Mouse (Mus musculus) stomach, embryonic 15.5 days (tissue): Measurements from ENCODE around the gene Abca8b. TPM values are rescaled to one million over a fixed set of nuclear protein-coding genes. Genes with fewer than 3 reads are reported as not detected.
"Not testable (repeated sequence)": the region's sequence is repeated elsewhere in the genome, so short reads cannot be mapped to it uniquely, and the experiment has no call there.

Source experiments
- ATAC-seq: fragments of 200-750 bp; cut with Nextera tagmentation; 2 replicates; pipeline ENCODE4 v1.8.0; 2017; ENCODE audit warnings: low read depth, moderate number of reproducible peaks, moderate TSS enrichment; ENCODE audit not compliant: insufficient read depth, low FRiP score
- H3K27ac ChIP-seq: fragments of 300-500 bp; sonication (generic); 2 replicates; pipeline ENCODE4 v1.5.1; 2015; ENCODE audit warnings: mild to moderate bottlenecking, inconsistent platforms
- H3K27me3 ChIP-seq: fragments of 300-500 bp; sonication (generic); replicated peaks from 2 replicates; pipeline ENCODE4 v1.6.1; 2015; ENCODE audit warnings: inconsistent platforms
- H3K36me3 ChIP-seq: fragments of 300-500 bp; sonication (generic); 2 replicates; pipeline ENCODE4 v1.6.1; 2015; ENCODE audit warnings: inconsistent platforms
- H3K4me1 ChIP-seq: fragments of 300-500 bp; sonication (generic); 2 replicates; pipeline ENCODE4 v1.6.1; 2015; ENCODE audit warnings: inconsistent platforms
- H3K4me2 ChIP-seq: fragments of 300-500 bp; sonication (generic); 2 replicates; pipeline ENCODE4 v1.6.1; 2015; ENCODE audit warnings: mild to moderate bottlenecking, inconsistent platforms
- H3K4me3 ChIP-seq: fragments of 300-500 bp; sonication (generic); replicated peaks from 2 replicates; pipeline ENCODE4 v1.5.1; 2015; ENCODE audit warnings: inconsistent platforms
- H3K9ac ChIP-seq: fragments of 300-500 bp; sonication (generic); 2 replicates; pipeline ENCODE4 v1.6.1; 2015; ENCODE audit warnings: inconsistent platforms
- H3K9me3 ChIP-seq: fragments of 300-500 bp; sonication (generic); 2 replicates; pipeline ENCODE4 v1.6.1; 2016; ENCODE audit warnings: inconsistent platforms
- WGBS: fragments of 180-500 bp; shearing (Covaris S2); methylation state at CpG from one replicate; pipeline ENCODE4 v1.1.7; 2015; 5-methylcytosine and 5-hydroxymethylcytosine counted together
- polyA plus RNA-seq: library from polyadenylated mRNA; unstranded; fragments of >200 nt; fragmentation: Nextera tagmentation; extraction: Ambion mirVana; gene quantifications from 2 replicates; pipeline ENCODE4 v1.2.1, GENCODE M21; 2015

The Abca8b gene
- 0.81 and 0.99 TPM in 2 replicates for polyA plus RNA-seq

DNA sequence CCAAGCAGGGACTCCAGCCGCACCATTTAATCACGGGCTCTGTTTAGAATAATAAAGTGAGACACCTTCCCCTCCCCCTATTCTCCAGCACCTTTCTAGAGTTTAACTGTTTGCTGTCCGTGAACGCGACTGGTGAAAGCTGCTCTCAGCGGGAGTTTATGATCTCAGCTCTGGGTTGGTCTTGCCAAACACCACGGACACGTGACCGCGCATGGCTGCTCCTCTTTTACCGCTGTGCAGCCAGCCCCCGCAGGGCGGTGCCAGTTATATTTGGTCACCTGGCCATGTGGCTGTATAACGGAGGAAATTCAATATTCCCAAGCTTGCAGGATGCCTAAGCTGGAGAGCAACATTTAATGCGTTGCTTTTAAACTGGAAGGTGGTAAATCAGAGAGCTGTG lies at the start of gene Abca8b:
Gene Abca8b, minus strand, starts transcription at position 222 of the 400 bp plus-strand sequence.
- WGBS: under 1% methylated on average over 15 of the region's 15 CpGs
- Histone ChIP-seq H3K9me3 (no peaks in the 10 kb centered on the region), H3K4me1 (no peaks in the 10 kb centered on the region), H3K27me3 (no peaks in the 10 kb centered on the region), H3K9ac (no peak within 1 kb of the TSS), H3K4me3 (peak within 1 kb of the TSS; percentile 43), H3K36me3 (no peaks in the 10 kb centered on the region), H3K27ac (no peak within 1 kb of the TSS), H3K4me2 (peak within 1 kb of the TSS; percentile 65)
- peak; percentile 91 for ATAC-seq

DNA sequence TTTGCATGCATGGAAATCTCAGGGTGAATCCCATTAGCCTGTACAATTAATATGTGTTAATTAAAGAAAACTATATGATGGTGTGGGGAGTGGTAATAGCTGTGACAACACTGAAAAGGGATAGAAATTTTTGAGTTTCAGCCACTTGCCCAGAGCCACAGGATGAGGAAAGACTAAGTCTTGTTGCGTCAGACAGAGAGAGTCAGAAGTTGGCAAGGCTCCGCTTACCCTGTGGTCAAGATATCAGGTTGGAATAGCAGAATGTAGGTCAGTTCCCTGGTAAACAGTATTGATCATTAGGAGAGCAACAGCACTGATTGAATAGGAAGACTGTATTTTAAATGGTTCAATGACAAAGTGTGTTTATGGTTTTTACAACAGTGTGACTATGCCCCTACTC lies 42.1 kb upstream of the Abca8b start:
- H3K4me3 ChIP-seq: no peak overlapping the region
- no peak overlapping the region for H3K27ac ChIP-seq
- no peak overlapping the region for H3K9ac ChIP-seq
- H3K4me1 ChIP-seq: no peaks in the 10 kb centered on the region
- H3K9me3 ChIP-seq: no peaks in the 10 kb centered on the region
- H3K27me3 ChIP-seq: no peaks in the 10 kb centered on the region
- no peaks in the 10 kb centered on the region for H3K36me3 ChIP-seq
- 87% methylated on average over 2 of the region's 2 CpGs for WGBS
- ATAC-seq: no peak
- H3K4me2 ChIP-seq: no peak overlapping the region

DNA sequence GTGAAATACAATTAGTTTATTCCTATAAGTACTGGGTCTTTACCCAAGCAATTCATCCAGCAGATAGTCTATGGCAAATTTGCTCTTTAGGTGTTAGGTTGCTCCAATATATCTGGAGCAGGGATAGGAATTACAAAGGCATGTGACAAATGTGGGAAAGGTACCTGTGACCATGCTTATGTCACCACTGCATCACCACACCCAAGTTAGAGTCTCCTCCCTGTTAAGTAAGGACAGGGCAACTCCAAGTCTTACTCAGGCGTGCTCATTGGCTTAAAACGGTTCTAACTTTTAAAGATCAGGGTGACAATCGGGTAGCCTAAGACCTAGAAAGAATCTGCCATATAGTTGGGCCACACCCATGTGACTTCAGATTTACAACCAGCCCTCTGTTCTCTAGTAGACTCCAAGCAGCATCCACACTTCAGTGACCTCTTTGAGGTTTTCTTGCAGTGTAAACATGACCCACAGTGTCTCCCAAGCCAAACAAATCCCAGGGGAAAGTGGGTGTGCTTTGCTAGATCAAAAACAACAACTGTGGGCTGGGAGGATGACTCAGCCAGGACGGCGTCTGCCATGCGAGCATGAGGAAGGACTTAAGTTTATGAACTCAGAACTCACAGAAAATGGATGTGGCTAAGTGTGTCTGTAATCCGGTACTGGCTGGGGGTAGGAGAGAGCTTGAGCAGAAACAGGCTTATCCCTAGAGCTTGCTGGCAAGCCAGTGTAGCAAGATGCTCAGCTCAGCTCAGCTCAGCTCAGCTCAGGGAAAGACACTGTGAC lies 33.5 kb upstream of the Abca8b start:
- H3K36me3 ChIP-seq: no peaks in the 10 kb centered on the region
- no peaks in the 10 kb centered on the region for H3K9me3 ChIP-seq
- no peak overlapping the region for H3K4me2 ChIP-seq
- WGBS: 27% methylated on average over 7 of the region's 7 CpGs
- no peak overlapping the region for H3K27ac ChIP-seq
- 0 out of 2 replicates have a peak, but pooled peaks have one; percentile 53 for ATAC-seq
- H3K4me1 ChIP-seq: no peaks in the 10 kb centered on the region
- no peak overlapping the region for H3K4me3 ChIP-seq
- H3K9ac ChIP-seq: no peak overlapping the region
- no peaks in the 10 kb centered on the region for H3K27me3 ChIP-seq

DNA sequence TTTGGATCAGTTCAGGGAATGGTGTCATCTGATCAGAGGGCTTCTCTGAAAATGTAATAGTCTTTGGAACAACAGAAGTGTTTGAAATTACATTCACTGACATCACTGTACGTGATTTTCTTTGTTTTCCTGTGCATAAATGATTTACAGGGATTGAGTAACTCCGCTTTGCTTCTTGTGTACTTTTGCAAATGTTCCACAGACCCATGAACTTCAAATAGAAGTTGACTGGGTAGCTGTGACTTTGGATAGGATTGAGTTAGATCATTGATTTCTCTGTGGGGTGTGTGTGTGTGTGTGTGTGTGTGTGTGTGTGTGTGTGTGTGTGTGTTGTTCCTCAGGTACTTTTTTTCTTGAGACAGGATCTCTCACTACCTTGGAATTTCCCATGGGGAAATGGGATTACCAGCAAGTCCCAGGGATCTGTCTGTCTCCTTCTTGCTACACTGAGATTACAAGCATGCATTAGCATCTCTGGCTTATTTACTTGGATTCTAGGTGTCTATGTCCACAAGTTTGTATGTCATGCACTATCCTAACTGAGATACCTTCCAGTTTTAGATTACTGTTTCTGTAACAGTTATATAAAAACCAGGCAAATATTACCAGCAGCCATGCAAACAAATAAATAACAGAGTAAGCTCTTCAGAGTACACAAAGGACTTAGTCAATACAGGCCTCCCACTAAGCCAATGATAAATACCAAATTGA lies 15.3 kb upstream of the Abca8b start:
- ATAC-seq: peak; percentile 27; the same call in 1 of the 2 replicates
- Histone ChIP-seq H3K9me3 (no peaks in the 10 kb centered on the region), H3K27me3 (no peaks in the 10 kb centered on the region), H3K4me2 (no peak overlapping the region), H3K4me3 (no peak overlapping the region), H3K4me1 (no peaks in the 10 kb centered on the region), H3K27ac (no peak overlapping the region), H3K9ac (no peak overlapping the region), H3K36me3 (no peaks in the 10 kb centered on the region)
- 53% methylated on average over 2 of the region's 2 CpGs for WGBS

DNA sequence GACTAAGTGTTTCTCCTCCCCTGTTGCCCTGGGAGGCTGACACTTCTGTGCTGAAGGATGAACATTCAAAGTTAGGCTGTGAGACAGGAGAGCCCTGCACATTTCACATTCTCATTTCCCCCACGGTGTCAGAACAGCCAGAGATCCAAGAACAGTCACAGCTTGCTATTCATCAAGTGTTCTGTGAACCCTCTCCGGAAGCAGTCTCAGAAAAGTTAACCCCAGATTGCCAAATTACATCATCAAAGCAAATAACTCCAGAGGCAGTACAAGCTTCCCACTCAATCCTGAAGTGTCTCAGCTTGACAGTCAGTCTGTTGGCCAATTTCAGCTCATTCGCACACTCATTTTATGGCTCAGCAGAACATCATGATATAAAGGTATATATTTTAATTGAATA lies 632 bp downstream of the Abca8b start:
- Histone ChIP-seq H3K4me2 (peak overlapping the region; percentile 65), H3K9ac (no peak overlapping the region), H3K9me3 (no peaks in the 10 kb centered on the region), H3K4me3 (peak overlapping the region; percentile 43), H3K27me3 (no peaks in the 10 kb centered on the region), H3K36me3 (no peaks in the 10 kb centered on the region), H3K27ac (no peak overlapping the region), H3K4me1 (no peaks in the 10 kb centered on the region)
- ATAC-seq: peak; percentile 46
- 6% methylated on average over 3 of the region's 3 CpGs for WGBS

DNA sequence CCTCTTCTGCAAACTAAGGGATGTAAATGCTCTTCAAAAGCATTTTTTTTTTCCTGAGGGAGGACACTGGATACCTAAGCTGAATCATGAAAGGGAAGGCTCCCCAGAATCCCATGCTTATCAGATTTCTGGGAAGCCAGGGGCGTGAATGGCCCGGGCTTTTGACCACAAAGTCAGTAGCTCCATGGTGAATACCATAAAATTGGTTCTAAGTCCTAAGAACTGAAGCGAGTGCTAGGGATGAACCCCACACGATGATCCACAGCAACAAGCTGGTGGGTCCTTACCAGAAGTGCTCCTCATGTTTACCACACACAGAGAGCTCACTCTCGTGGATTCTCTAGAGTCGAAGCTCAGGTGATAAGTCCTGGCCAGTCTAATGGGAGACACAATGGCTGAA lies 1.6 kb downstream of the Abca8b start:
- no peaks in the 10 kb centered on the region for H3K4me1 ChIP-seq
- ATAC-seq: no peak
- H3K4me3 ChIP-seq: no peak overlapping the region
- no peaks in the 10 kb centered on the region for H3K9me3 ChIP-seq
- no peaks in the 10 kb centered on the region for H3K36me3 ChIP-seq
- no peak overlapping the region for H3K27ac ChIP-seq
- H3K27me3 ChIP-seq: no peaks in the 10 kb centered on the region
- 41% methylated on average over 6 of the region's 6 CpGs for WGBS
- no peak overlapping the region for H3K4me2 ChIP-seq
- H3K9ac ChIP-seq: no peak overlapping the region

DNA sequence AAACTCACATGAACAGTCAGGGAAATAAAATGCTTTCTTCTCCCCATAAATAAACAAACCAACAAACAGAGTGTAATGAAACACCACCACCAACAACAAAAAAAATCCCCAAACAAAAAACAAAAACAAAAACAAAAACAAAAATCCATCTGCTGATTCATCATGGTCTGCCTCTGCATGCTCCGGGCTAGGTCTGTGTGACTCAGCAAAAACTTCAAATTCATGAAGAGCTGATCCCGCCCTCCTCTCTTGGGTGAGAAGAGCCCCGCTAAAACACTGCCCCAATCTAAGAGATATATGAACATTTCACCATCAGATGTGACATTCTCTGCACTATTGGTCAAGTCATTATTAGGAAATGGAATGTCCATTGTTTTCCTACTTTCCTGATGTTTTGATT lies 4.4 kb downstream of the Abca8b start:
- Histone ChIP-seq H3K27me3 (no peaks in the 10 kb centered on the region), H3K4me2 (no peak overlapping the region), H3K4me3 (no peak overlapping the region), H3K4me1 (no peaks in the 10 kb centered on the region; the same call in 1 of the 2 replicates), H3K9me3 (no peaks in the 10 kb centered on the region), H3K36me3 (no peaks in the 10 kb centered on the region), H3K9ac (no peak overlapping the region), H3K27ac (no peak overlapping the region)
- ATAC-seq: no peak
- 68% methylated on average over 3 of the region's 3 CpGs for WGBS

DNA sequence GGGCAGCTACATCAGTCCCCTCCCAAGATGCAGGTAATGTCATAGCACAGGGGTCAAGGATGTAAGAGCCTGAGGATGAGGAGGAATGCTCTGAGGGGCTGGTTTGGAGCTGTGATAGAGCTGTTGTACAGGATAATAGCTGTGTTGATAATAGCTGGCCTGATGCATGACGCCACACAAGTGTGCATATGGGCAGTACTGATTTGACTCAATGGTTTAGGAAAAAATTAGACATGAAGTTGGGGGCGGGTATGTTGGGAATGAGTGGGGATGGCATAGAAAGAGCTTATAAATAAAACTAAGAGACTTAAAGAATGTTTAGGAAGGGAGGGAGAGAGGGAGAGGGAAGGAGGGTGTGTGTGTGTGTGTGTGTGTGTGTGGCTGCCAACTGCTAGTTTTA lies 5.4 kb downstream of the Abca8b start:
- Histone ChIP-seq H3K4me3 (no peak overlapping the region), H3K27ac (no peak overlapping the region), H3K4me2 (no peak overlapping the region), H3K4me1 (no peaks in the 10 kb centered on the region; the same call in 1 of the 2 replicates), H3K27me3 (no peaks in the 10 kb centered on the region), H3K9me3 (no peaks in the 10 kb centered on the region), H3K36me3 (no peaks in the 10 kb centered on the region), H3K9ac (no peak overlapping the region)
- WGBS: 84% methylated on average over 2 of the region's 2 CpGs
- no peak for ATAC-seq

DNA sequence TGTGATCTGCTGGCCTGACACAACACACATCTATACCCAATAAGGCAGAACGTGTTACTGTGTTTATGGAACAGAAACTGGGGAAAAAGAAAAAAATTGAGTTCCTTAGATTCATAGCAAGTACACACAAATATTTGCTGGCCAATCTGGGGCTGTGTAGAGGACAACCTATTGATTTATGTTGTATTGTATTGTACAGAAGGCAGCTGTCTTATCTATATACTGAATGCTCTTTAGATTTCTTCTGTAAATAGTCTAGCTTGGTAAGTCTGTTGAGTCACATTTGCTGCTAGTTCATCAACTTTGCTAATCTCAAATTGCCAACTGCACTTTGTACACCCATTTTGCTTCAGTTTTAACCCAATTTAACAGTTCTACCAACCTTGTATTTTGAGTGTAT lies 7.5 kb downstream of the Abca8b start:
- ATAC-seq: no peak
- no peak overlapping the region for H3K4me2 ChIP-seq
- 36% methylated on average over 1 of the region's 1 CpGs for WGBS

DNA sequence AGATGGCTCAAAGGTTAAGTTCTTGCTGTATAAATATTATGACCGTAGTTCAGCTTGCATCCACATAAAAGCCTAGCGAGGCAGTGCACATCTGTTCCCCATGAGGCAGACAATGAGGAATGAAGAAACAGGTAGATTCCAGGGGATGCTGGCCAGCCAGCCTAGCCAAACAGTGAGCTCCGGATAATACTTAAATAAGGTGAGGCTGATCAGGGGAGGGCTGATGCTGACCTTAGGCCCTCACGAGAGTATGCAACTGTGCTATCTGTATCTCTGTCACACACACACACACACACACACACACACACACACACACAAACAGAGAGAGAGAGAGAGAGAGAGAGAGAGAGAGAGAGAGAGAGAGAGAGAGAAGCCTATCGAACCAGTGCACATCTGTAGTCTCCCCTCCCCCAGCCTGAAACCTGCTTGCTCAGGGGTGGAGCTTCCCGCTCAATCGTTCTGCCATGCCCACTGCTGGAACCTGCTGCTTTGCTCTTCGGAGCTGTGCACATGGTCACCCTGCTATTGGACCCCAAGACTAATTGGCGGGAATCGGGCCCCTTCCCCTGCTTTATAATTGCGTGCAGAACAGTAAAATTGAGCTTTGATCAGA lies 8.1 kb downstream of the Abca8b start:
- not testable (repeated sequence) for H3K36me3 ChIP-seq, H3K9me3 ChIP-seq, H3K4me2 ChIP-seq, ATAC-seq, H3K4me1 ChIP-seq, H3K9ac ChIP-seq, H3K27ac ChIP-seq, H3K27me3 ChIP-seq, H3K4me3 ChIP-seq
- 24% methylated on average over 11 of the region's 11 CpGs for WGBS

More for the DNA sequence above, 7.5 kb downstream of the Abca8b start:
- H3K4me1 ChIP-seq: no peaks in the 10 kb centered on the region; the same call in 1 of the 2 replicates
- no peak overlapping the region for H3K4me3 ChIP-seq
- H3K36me3 ChIP-seq: no peaks in the 10 kb centered on the region
- H3K9me3 ChIP-seq: no peaks in the 10 kb centered on the region
- H3K9ac ChIP-seq: no peak overlapping the region
- no peaks in the 10 kb centered on the region for H3K27me3 ChIP-seq
- H3K27ac ChIP-seq: no peak overlapping the region

DNA sequence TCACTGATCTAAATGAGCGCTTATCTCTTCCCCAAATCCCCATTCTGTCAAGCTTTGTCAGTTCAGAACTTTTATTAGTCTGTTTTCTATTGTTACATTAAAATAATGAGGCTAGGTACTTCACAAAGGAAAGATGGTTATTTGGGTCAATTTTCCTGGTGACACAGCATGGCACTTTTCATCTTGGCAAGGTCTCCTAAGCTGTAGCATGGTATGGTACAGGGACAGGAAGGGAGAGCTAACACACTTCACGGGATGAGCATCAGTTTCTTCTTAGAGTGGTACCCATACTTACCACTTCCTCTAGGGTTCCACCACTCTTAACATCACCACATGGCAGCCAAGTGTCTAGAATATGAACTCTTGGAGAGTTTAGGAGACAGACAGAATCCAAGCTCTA lies 13.8 kb downstream of the Abca8b start:
- ATAC-seq: no peak
- Histone ChIP-seq H3K9me3 (no peaks in the 10 kb centered on the region; the same call in 1 of the 2 replicates), H3K9ac (no peak overlapping the region), H3K27me3 (no peaks in the 10 kb centered on the region), H3K4me3 (no peak overlapping the region), H3K4me2 (no peak overlapping the region), H3K27ac (no peak overlapping the region), H3K36me3 (no peaks in the 10 kb centered on the region), H3K4me1 (no peaks in the 10 kb centered on the region)
- WGBS: 84% methylated on average over 2 of the region's 2 CpGs

DNA sequence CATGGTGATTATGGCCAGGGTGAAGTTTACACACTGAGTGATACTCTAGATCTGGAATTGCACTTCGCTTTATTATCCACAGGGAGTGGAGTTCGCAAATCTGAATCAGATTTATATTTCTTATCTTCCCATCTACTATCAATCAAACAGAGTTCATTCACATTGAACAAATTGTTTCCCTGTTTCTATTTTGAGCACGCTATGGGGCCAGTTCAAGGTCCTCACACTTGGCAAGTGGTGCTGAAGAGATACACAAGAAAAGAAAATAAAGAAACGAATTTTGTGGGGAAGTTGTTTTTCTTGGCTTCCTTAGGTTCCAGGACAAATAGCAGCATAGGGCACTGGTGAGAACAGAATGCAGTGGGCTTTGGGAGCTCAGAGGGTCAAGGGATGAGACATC lies 25.1 kb downstream of the Abca8b start:
- Histone ChIP-seq H3K4me1 (no peaks in the 10 kb centered on the region), H3K9ac (no peak overlapping the region), H3K4me3 (no peak overlapping the region), H3K9me3 (no peaks in the 10 kb centered on the region), H3K4me2 (no peak overlapping the region), H3K36me3 (no peaks in the 10 kb centered on the region), H3K27ac (no peak overlapping the region), H3K27me3 (no peaks in the 10 kb centered on the region)
- WGBS: 71% methylated on average over 4 of the region's 4 CpGs
- ATAC-seq: no peak
